In the genomic region with DNA sequence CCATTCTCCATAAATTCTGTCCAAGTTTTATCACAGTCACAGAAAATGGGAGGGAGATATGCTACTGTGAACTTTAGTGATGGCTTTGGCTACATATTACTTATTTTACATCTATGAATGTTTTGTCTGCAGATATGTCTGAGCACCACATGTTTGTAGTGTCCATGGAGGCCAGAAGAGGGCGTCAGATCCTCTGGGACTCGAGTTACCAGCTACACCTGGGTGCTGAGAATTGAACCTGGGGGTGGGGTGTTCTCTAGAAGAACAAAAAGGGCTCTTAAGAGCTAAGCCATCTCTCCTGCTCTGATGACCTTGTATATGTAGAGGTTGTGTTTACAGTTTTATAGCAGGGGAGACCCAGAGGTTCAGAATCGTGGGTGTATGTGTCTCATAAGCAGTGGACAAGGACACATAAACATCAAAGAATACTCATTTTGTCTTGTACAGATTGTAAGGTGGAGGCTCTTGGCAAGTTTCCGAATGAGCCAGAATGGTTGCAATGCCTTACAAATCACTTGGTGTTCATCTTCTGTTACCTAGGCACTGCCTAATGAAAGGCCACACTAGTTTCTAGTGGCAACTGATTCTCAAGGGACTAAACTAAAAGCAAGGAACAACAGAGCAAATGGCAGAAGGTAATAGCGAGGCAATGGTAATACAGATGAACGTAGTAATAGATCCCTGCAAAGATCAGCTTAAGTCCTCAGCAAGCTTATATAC, we compare ENCODE assay signal across 8 mouse cellular contexts. TPM values are rescaled to one million over a fixed set of nuclear protein-coding genes. Genes with fewer than 3 reads are reported as not detected.
DNase-seq lines count a peak whose midpoint lies in the region; ATAC-seq lines count a peak whose summit lies in the region.

No protein-coding gene starts in this region.

- peak overlapping the region; percentile 74 for H3K4me2 ChIP-seq in forebrain, embryonic 15.5 days (replicated peaks)
- peak overlapping the region; percentile 91 for H3K4me2 ChIP-seq in liver, embryonic 15.5 days

- peak; percentile 18 for DNase-seq in embryo, embryonic 9.5 days (ENCODE audit: extremely low spot score)
- no peak for DNase-seq in embryo, embryonic 10 days (ENCODE audit: low spot score)
- DNase-seq in 416B (ENCODE audit: low read depth): peak; percentile 13
- DNase-seq in left cerebral cortex, adult 8-10 months (ENCODE audit: low spot score in 2 of 2): no peak
- no peak for DNase-seq in cerebellum, adult 8-10 months
- no peak for DNase-seq in left cerebral cortex, postnatal 10 days (ENCODE audit: extremely low spot score in 1 of 2, low spot score in 2 of 2)

- peaks cover 20% of the 10 kb centered on the region for H3K4me1 ChIP-seq in forebrain, embryonic 15.5 days
- H3K4me1 ChIP-seq in liver, embryonic 15.5 days (replicated peaks): peaks cover 71% of the 10 kb centered on the region

- peak overlapping the region; percentile 99 for H3K4me3 ChIP-seq in forebrain, embryonic 15.5 days
- H3K4me3 ChIP-seq in liver, embryonic 15.5 days (replicated peaks): peak overlapping the region; percentile 97

- intact Hi-C loops in left cerebral cortex, postnatal 10 days (cut with DNase I): loop anchor here (2.0 kb wide), 1 partner anchor 47 kb away; a partner anchor contains a TSS

- peak overlapping the region; percentile 94 for H3K27ac ChIP-seq in forebrain, embryonic 15.5 days (replicated peaks)
- H3K27ac ChIP-seq in liver, embryonic 15.5 days (replicated peaks): peak overlapping the region; percentile 99

- H3K9me3 ChIP-seq in forebrain, embryonic 15.5 days: no peaks in the 10 kb centered on the region
- no peaks in the 10 kb centered on the region for H3K9me3 ChIP-seq in liver, embryonic 15.5 days (replicated peaks)

- WGBS in forebrain, embryonic 15.5 days: 41% methylated on average over 6 of the region's 6 CpGs
- 50% methylated on average over 6 of the region's 6 CpGs for WGBS in liver, embryonic 15.5 days (ENCODE audit: insufficient replicate concordance)

- no peaks in the 10 kb centered on the region for H3K27me3 ChIP-seq in forebrain, embryonic 15.5 days
- H3K27me3 ChIP-seq in liver, embryonic 15.5 days: no peaks in the 10 kb centered on the region

- 0 out of 2 replicates have a peak, but pooled peaks have one; percentile 0 for ATAC-seq in forebrain, embryonic 15.5 days (replicated peaks)
- ATAC-seq in liver, embryonic 15.5 days (ENCODE audit: insufficient read depth): no peak

- H3K36me3 ChIP-seq in forebrain, embryonic 15.5 days: no peaks in the 10 kb centered on the region
- 0 out of 2 replicates have a peak, but pooled peaks cover 4% of the 10 kb centered on the region for H3K36me3 ChIP-seq in liver, embryonic 15.5 days (replicated peaks)

- H3K9ac ChIP-seq in forebrain, embryonic 15.5 days (replicated peaks): peak overlapping the region; percentile 94; the same call in 1 of the 2 replicates
- peak overlapping the region; percentile 98; the same call in 1 of the 2 replicates for H3K9ac ChIP-seq in liver, embryonic 15.5 days

RNA-seq across cellular contexts. Expression of a gene that starts 1.0 kb away (rescaled TPM):
- polyA plus RNA-seq in forebrain, embryonic 15.5 days (2015; fragmentation: Nextera tagmentation; extraction: Ambion mirVana): 96.6 and 99.2 TPM in 2 replicates
- 53.5 and 59.8 TPM in 2 replicates for polyA plus RNA-seq in liver, embryonic 15.5 days (2015; fragmentation: Nextera tagmentation; extraction: Ambion mirVana)
- 100 to 1,000 TPM in 1 of 4 experiments, 10 to 100 TPM in 3; 88.8 to 104 (median 97.9) TPM for total RNA-seq in left cerebral cortex, adult 8-10 months (2022)
- total RNA-seq in left cerebral cortex, postnatal 10 days (2021): 100 to 1,000 TPM in 1 of 2 experiments, 10 to 100 TPM in 1; 95.9 to 106 TPM

RNA-seq across cellular contexts. Expression of a gene that starts 47.4 kb away (rescaled TPM):
- polyA plus RNA-seq in forebrain, embryonic 15.5 days (2015; fragmentation: Nextera tagmentation; extraction: Ambion mirVana): 50.6 and 56.1 TPM in 2 replicates
- polyA plus RNA-seq in liver, embryonic 15.5 days (2015; fragmentation: Nextera tagmentation; extraction: Ambion mirVana): 42.5 and 42.9 TPM in 2 replicates
- total RNA-seq in left cerebral cortex, adult 8-10 months (2022): 10 to 100 TPM; 41.4 to 67.4 (median 54.8) TPM
- 10 to 100 TPM; 33.7 to 37.9 TPM for total RNA-seq in left cerebral cortex, postnatal 10 days (2021)

Comparison
In these comparisons a context has a peak if more than half of its experiments do, and no peak if none do; other contexts are left out.
1. DNase-seq: peak in embryo, embryonic 9.5 days (single experiment) and 416B (single experiment); none in embryo, embryonic 10 days (single experiment), left cerebral cortex, adult 8-10 months (0 of 2), cerebellum, adult 8-10 months (single experiment) and left cerebral cortex, postnatal 10 days (0 of 2).